Mouse (Mus musculus) lung, embryonic 14.5 days (tissue): ENCODE results near the gene Hddc3. TPM values are rescaled to one million over a fixed set of nuclear protein-coding genes. Genes with fewer than 3 reads are reported as not detected.
"Not testable (repeated sequence)": the region's sequence is repeated elsewhere in the genome, so short reads cannot be mapped to it uniquely, and the experiment has no call there.

Experiments used
- ATAC-seq: fragments of 200-750 bp; cut with Nextera tagmentation; 2 replicates; pipeline ENCODE4 v1.8.0; 2017; ENCODE audit warnings: mild to moderate bottlenecking, moderate TSS enrichment, moderate library complexity; ENCODE audit not compliant: insufficient read depth
- DNase-seq: peaks from one replicate; pipeline ENCODE4 v3.0.0-alpha.2; 2015
- H3K27ac ChIP-seq: fragments of 300-500 bp; sonication (generic); 2 replicates; pipeline ENCODE4 v1.5.1; 2014; ENCODE audit warnings: low read depth, mild to moderate bottlenecking, moderate library complexity
- H3K27me3 ChIP-seq: fragments of 300-500 bp; sonication (generic); 2 replicates; pipeline ENCODE4 v1.6.1; 2014; ENCODE audit warnings: low read length, control low read depth; ENCODE audit not compliant: insufficient read depth
- H3K36me3 ChIP-seq: fragments of 300-500 bp; sonication (generic); 2 replicates; pipeline ENCODE4 v1.6.1; 2014; ENCODE audit warnings: control low read depth; ENCODE audit not compliant: insufficient read depth
- H3K4me1 ChIP-seq: fragments of 300-500 bp; sonication (generic); 2 replicates; pipeline ENCODE4 v1.6.1; 2014; ENCODE audit warnings: antibody characterized with exemption, control low read depth; ENCODE audit not compliant: insufficient read depth
- H3K4me2 ChIP-seq: fragments of 300-500 bp; sonication (generic); 2 replicates; pipeline ENCODE4 v1.6.1; 2014; ENCODE audit warnings: mild to moderate bottlenecking
- H3K4me3 ChIP-seq: fragments of 300-500 bp; sonication (generic); 2 replicates; pipeline ENCODE4 v1.5.1; 2014; ENCODE audit warnings: low read depth, low read length
- H3K9ac ChIP-seq: fragments of 300-500 bp; sonication (generic); 2 replicates; pipeline ENCODE4 v1.6.1; 2014
- H3K9me3 ChIP-seq: fragments of 300-500 bp; sonication (generic); 2 replicates; pipeline ENCODE4 v1.6.1; 2016; ENCODE audit warnings: low read depth, low read length, control low read depth
- CTCF ChIP-seq: IDR thresholded peaks from 2 replicates; pipeline ENCODE4 v1.5.1; 2016; ENCODE audit warnings: antibody characterized with exemption, low read depth
- WGBS: fragments of 180-500 bp; shearing (Covaris S2); extraction: QIAGEN DNeasy Blood & Tissue Kit; methylation state at CpG from one replicate; pipeline ENCODE4 v1.1.7; 2014; 5-methylcytosine and 5-hydroxymethylcytosine counted together
- polyA plus RNA-seq: library from polyadenylated mRNA; unstranded; fragments of >200 nt; fragmentation: Nextera tagmentation; extraction: Ambion mirVana; gene quantifications from 2 replicates; pipeline ENCODE4 v1.2.1, GENCODE M21; 2014

Gene Hddc3
- polyA plus RNA-seq, 1 experiment from 2014 or later: 17.9 TPM

GRCm38 (mm10) chr7:80323336-80323735 is 19.6 kb upstream of the Hddc3 start:
- H3K36me3 ChIP-seq: peaks cover 50% of the 10 kb centered on the region
- H3K4me3 ChIP-seq: peak overlapping the region; percentile 48
- H3K4me2 ChIP-seq: peak overlapping the region; percentile 92
- no peak for DNase-seq
- H3K9ac ChIP-seq: peak overlapping the region; percentile 67
- WGBS: 17% methylated on average over 8 of the region's 8 CpGs
- H3K27me3 ChIP-seq: no peaks in the 10 kb centered on the region
- no peak for ATAC-seq
- H3K4me1 ChIP-seq: peaks cover 4% of the 10 kb centered on the region; the same call in 1 of the 2 replicates
- no peak for TF ChIP-seq CTCF
- H3K9me3 ChIP-seq: no peaks in the 10 kb centered on the region
- H3K27ac ChIP-seq: peak overlapping the region; percentile 88

GRCm38 (mm10) chr7:80324043-80324815 is 18.7 kb upstream of the Hddc3 start, which contains the start of gene Rccd1:
Gene Rccd1 (minus strand): TSS chr7:80324454.
- H3K27ac ChIP-seq: peak within 1 kb of the TSS; percentile 88
- TF ChIP-seq CTCF: no peak
- DNase-seq: peak; percentile 98
- peak within 1 kb of the TSS; percentile 48 for H3K4me3 ChIP-seq
- peak; percentile 99 for ATAC-seq
- peaks cover 50% of the 10 kb centered on the region for H3K36me3 ChIP-seq
- H3K27me3 ChIP-seq: no peaks in the 10 kb centered on the region
- peak within 1 kb of the TSS; percentile 92 for H3K4me2 ChIP-seq
- peaks cover 4% of the 10 kb centered on the region; the same call in 1 of the 2 replicates for H3K4me1 ChIP-seq
- H3K9ac ChIP-seq: peak within 1 kb of the TSS; percentile 67
- no peaks in the 10 kb centered on the region for H3K9me3 ChIP-seq
- WGBS: under 1% methylated on average over 38 of the region's 38 CpGs

- H3K9ac ChIP-seq, H3K4me1 ChIP-seq, DNase-seq, ATAC-seq, H3K9me3 ChIP-seq, H3K27me3 ChIP-seq: not testable (repeated sequence)
- H3K27ac ChIP-seq: peak overlapping the region; percentile 88; the same call in 1 of the 2 replicates
- H3K4me2 ChIP-seq: peak overlapping the region; percentile 92
- H3K4me3 ChIP-seq: peak overlapping the region; percentile 48; the same call in 1 of the 2 replicates
- peaks cover 56% of the 10 kb centered on the region for H3K36me3 ChIP-seq
- 35% methylated on average over 5 of the region's 5 CpGs for WGBS
Measured at GRCm38 (mm10) chr7:80324816-80325119, 18.1 kb upstream of the Hddc3 start.

GRCm38 (mm10) chr7:80325292-80325868 is 17.5 kb upstream of the Hddc3 start:
- peaks cover 4% of the 10 kb centered on the region; the same call in 1 of the 2 replicates for H3K4me1 ChIP-seq
- WGBS: 92% methylated on average over 16 of the region's 16 CpGs
- H3K27me3 ChIP-seq: no peaks in the 10 kb centered on the region
- DNase-seq (no peak), ATAC-seq (no peak)
- H3K9me3 ChIP-seq: no peaks in the 10 kb centered on the region
- H3K27ac ChIP-seq: peak overlapping the region; percentile 46; the same call in 1 of the 2 replicates
- peak overlapping the region; percentile 92; the same call in 1 of the 2 replicates for H3K4me2 ChIP-seq
- no peak for TF ChIP-seq CTCF
- H3K4me3 ChIP-seq: no peak overlapping the region
- H3K36me3 ChIP-seq: peaks cover 59% of the 10 kb centered on the region
- H3K9ac ChIP-seq: no peak overlapping the region

- H3K4me3 ChIP-seq: no peak overlapping the region
- no peak for DNase-seq
- no peak for TF ChIP-seq CTCF
- no peak overlapping the region for H3K27ac ChIP-seq
- no peaks in the 10 kb centered on the region for H3K27me3 ChIP-seq
- H3K4me1 ChIP-seq: peaks cover 4% of the 10 kb centered on the region; the same call in 1 of the 2 replicates
- no peak overlapping the region for H3K4me2 ChIP-seq
- H3K36me3 ChIP-seq: peaks cover 60% of the 10 kb centered on the region
- 95% methylated on average over 19 of the region's 19 CpGs for WGBS
- no peak overlapping the region for H3K9ac ChIP-seq
- H3K9me3 ChIP-seq: no peaks in the 10 kb centered on the region
- ATAC-seq: no peak
Measured at GRCm38 (mm10) chr7:80326076-80326475, 16.8 kb upstream of the Hddc3 start.

- no peaks in the 10 kb centered on the region for H3K9me3 ChIP-seq
- WGBS: 89% methylated on average over 8 of the region's 8 CpGs
- H3K9ac ChIP-seq: no peak overlapping the region
- no peaks in the 10 kb centered on the region for H3K4me1 ChIP-seq
- H3K4me3 ChIP-seq: no peak overlapping the region
- no peaks in the 10 kb centered on the region for H3K27me3 ChIP-seq
- H3K36me3 ChIP-seq: peaks cover 98% of the 10 kb centered on the region
- no peak for TF ChIP-seq CTCF
- no peak overlapping the region for H3K4me2 ChIP-seq
- ATAC-seq (no peak), DNase-seq (no peak)
- H3K27ac ChIP-seq: no peak overlapping the region
Measured at GRCm38 (mm10) chr7:80330278-80330677, 12.6 kb upstream of the Hddc3 start.

GRCm38 (mm10) chr7:80331433-80331832 is 11.5 kb upstream of the Hddc3 start:
- 87% methylated on average over 19 of the region's 19 CpGs for WGBS

More at GRCm38 (mm10) chr7:80331433-80331832, 11.5 kb upstream of the Hddc3 start:
- Histone ChIP-seq H3K27me3 (no peaks in the 10 kb centered on the region), H3K4me3 (no peak overlapping the region), H3K27ac (no peak overlapping the region), H3K4me2 (no peak overlapping the region), H3K36me3 (peaks cover 98% of the 10 kb centered on the region), H3K4me1 (no peaks in the 10 kb centered on the region), H3K9me3 (no peaks in the 10 kb centered on the region), H3K9ac (no peak overlapping the region)
- TF ChIP-seq CTCF: no peak
- no peak for ATAC-seq
- DNase-seq: no peak
